Mouse (Mus musculus) lung, embryonic 16.5 days (tissue): Measurements from ENCODE around the gene Ggnbp2. TPM values are rescaled to one million over a fixed set of nuclear protein-coding genes. Genes with fewer than 3 reads are reported as not detected.

Source experiments
- ATAC-seq: fragments of 200-750 bp; cut with Nextera tagmentation; 2 replicates; pipeline ENCODE4 v1.8.0; 2017; ENCODE audit warnings: low read depth, mild to moderate bottlenecking, moderate library complexity
- H3K27ac ChIP-seq: fragments of 300-500 bp; sonication (generic); 2 replicates; pipeline ENCODE4 v1.5.1; 2014; ENCODE audit warnings: mild to moderate bottlenecking, control low read depth, low read length
- H3K27me3 ChIP-seq: fragments of 300-500 bp; sonication (generic); 2 replicates; pipeline ENCODE4 v1.6.1; 2014; ENCODE audit warnings: low read depth, low read length, mixed read lengths; ENCODE audit not compliant: control insufficient read depth, insufficient read depth
- H3K36me3 ChIP-seq: fragments of 300-500 bp; sonication (generic); 2 replicates; pipeline ENCODE4 v1.6.1; 2014; ENCODE audit warnings: low read length; ENCODE audit not compliant: control insufficient read depth, insufficient read depth
- H3K4me1 ChIP-seq: fragments of 300-500 bp; sonication (generic); replicated peaks from 2 replicates; pipeline ENCODE4 v1.6.1; 2014; ENCODE audit warnings: low read length, mixed read lengths; ENCODE audit not compliant: control insufficient read depth, insufficient read depth
- H3K4me2 ChIP-seq: fragments of 300-500 bp; sonication (generic); 2 replicates; pipeline ENCODE4 v1.6.1; 2014; ENCODE audit warnings: low read depth, low read length, control low read depth
- H3K4me3 ChIP-seq: fragments of 300-500 bp; sonication (generic); 2 replicates; pipeline ENCODE4 v1.5.1; 2014; ENCODE audit warnings: mild to moderate bottlenecking, low read length, control low read depth
- H3K9ac ChIP-seq: fragments of 300-500 bp; sonication (generic); 2 replicates; pipeline ENCODE4 v1.6.1; 2014; ENCODE audit warnings: low read length, control low read depth
- H3K9me3 ChIP-seq: fragments of 300-500 bp; sonication (generic); 2 replicates; pipeline ENCODE4 v1.6.1; 2016; ENCODE audit warnings: low read length; ENCODE audit not compliant: control insufficient read depth
- WGBS: fragments of 180-500 bp; shearing (Covaris S2); extraction: QIAGEN DNeasy Blood & Tissue Kit; methylation state at CpG from one replicate; pipeline ENCODE4 v1.1.7; 2014; 5-methylcytosine and 5-hydroxymethylcytosine counted together
- microRNA-seq: library from miRNA; unstranded; fragments of <30 nt; microRNA quantifications from one replicate; pipeline ENCODE4, GENCODE M21; 2016
- polyA plus RNA-seq: library from polyadenylated mRNA; unstranded; fragments of >200 nt; fragmentation: Nextera tagmentation; extraction: Ambion mirVana; gene quantifications from 2 replicates; pipeline ENCODE4 v1.2.1, GENCODE M21; 2015

The Ggnbp2 gene
- polyA plus RNA-seq, 1 experiment from 2014 or later, result 60.6 TPM

GRCm38 (mm10) chr11:84793545-84793944, 77.1 kb downstream of the Ggnbp2 start:
- Histone ChIP-seq H3K27me3 (no peaks in the 10 kb centered on the region), H3K27ac (no peak overlapping the region), H3K4me1 (no peaks in the 10 kb centered on the region), H3K4me2 (no peak overlapping the region), H3K4me3 (no peak overlapping the region), H3K36me3 (no peaks in the 10 kb centered on the region), H3K9me3 (no peaks in the 10 kb centered on the region), H3K9ac (no peak overlapping the region)
- no peak for ATAC-seq

GRCm38 (mm10) chr11:84790383-84790782, 80.2 kb downstream of the Ggnbp2 start:
- Histone ChIP-seq H3K9ac (no peak overlapping the region), H3K27ac (no peak overlapping the region), H3K9me3 (no peaks in the 10 kb centered on the region), H3K4me2 (no peak overlapping the region), H3K27me3 (no peaks in the 10 kb centered on the region), H3K4me1 (no peaks in the 10 kb centered on the region), H3K4me3 (no peak overlapping the region), H3K36me3 (no peaks in the 10 kb centered on the region)
- 45% methylated on average over 6 of the region's 6 CpGs for WGBS
- ATAC-seq, result no peak

Small RNAs within 50 kb of the gene (microRNA-seq; reads per million reads assigned to microRNA genes)
- not detected for gene Gm23564

Other genes starting within 250 kb of the Ggnbp2 start
- 8.1 and 11.4 TPM in 2 replicates for gene Mrm1, start 51.3 kb downstream of the Ggnbp2 start, polyA plus RNA-seq
- gene Dhrs11, start 41.8 kb downstream of the Ggnbp2 start, polyA plus RNA-seq, result 12.9 and 14.1 TPM in 2 replicates
- gene Myo19, start 9.3 kb upstream of the Ggnbp2 start, polyA plus RNA-seq, result 7.4 and 8.4 TPM in 2 replicates
- gene Pigw, start 9.5 kb upstream of the Ggnbp2 start, polyA plus RNA-seq, result 2.3 and 2.8 TPM in 2 replicates
- gene Znhit3, start 45.5 kb upstream of the Ggnbp2 start, polyA plus RNA-seq, result 53.3 and 55.6 TPM in 2 replicates
- 0.70 and 0.98 TPM in 2 replicates for gene Car4, start 87.0 kb upstream of the Ggnbp2 start, polyA plus RNA-seq